Mouse (Mus musculus): ENCODE data around the gene Dgkg. TPM values are rescaled to one million over a fixed set of nuclear protein-coding genes. Genes with fewer than 3 reads are reported as not detected.

Gene Dgkg
- polyA plus RNA-seq, 1 experiment from 2014 or later, result 1.3 TPM

DNA sequence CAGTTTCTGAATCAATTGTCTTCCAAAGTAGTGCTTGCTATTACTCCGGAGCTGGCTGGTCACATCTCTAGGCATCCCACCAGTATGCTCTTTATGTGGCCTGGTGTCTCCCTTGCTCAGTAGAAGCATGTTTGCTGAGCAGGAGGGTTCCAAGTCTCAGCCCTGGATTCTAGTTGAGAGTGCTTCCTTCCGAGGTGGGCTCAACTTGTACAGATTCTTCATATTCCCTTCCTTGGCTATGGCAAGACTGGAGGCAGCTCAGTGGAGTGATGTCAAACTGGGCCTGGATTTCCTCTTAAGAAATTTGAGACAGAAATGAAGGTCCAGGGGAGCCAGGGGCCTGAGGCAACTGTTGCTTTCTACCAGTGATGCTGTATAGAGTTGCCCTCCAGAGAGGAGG lies 189.9 kb downstream of the Dgkg start:
- no peaks in the 10 kb centered on the region for H3K36me3 ChIP-seq (ENCODE audit: poor library complexity, severe bottlenecking)
- H3K9me3 ChIP-seq (replicated peaks), result no peaks in the 10 kb centered on the region
- no peak overlapping the region for H3K9ac ChIP-seq
- no peak overlapping the region for H3K4me2 ChIP-seq
- 91% methylated on average over 2 of the region's 2 CpGs for WGBS
- no peaks in the 10 kb centered on the region for H3K27me3 ChIP-seq
- no peak overlapping the region for H3K27ac ChIP-seq
- ATAC-seq, result no peak
- no peaks in the 10 kb centered on the region for H3K4me1 ChIP-seq
- H3K4me3 ChIP-seq, result no peak overlapping the region

DNA sequence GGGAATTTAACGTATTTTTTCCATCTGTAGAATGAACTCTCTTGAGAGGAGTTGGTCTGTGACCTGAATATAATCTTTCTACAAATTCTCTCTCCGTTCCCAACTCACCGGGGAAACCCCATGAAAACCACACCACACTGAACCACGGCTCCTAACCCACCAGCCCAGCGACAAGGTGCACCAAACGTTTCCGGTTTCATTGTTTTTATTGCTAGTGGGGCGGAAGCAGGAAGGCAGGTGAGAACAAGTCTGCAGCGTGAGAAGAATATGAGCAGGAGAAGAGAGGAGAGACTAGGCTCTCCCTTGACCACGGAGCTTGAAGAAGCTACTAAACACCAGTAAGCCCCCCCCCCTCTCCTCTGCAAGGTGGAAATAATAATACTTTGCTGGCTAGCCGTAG lies 190.6 kb downstream of the Dgkg start:
- H3K27me3 ChIP-seq, result no peaks in the 10 kb centered on the region
- H3K27ac ChIP-seq, result no peak overlapping the region
- ATAC-seq, result no peak
- 89% methylated on average over 11 of the region's 11 CpGs for WGBS
- no peak overlapping the region for H3K4me2 ChIP-seq
- no peak overlapping the region for H3K4me3 ChIP-seq
- no peaks in the 10 kb centered on the region for H3K36me3 ChIP-seq (ENCODE audit: poor library complexity, severe bottlenecking)
- no peaks in the 10 kb centered on the region for H3K9me3 ChIP-seq (replicated peaks)
- no peak overlapping the region for H3K9ac ChIP-seq
- H3K4me1 ChIP-seq, result no peaks in the 10 kb centered on the region

DNA sequence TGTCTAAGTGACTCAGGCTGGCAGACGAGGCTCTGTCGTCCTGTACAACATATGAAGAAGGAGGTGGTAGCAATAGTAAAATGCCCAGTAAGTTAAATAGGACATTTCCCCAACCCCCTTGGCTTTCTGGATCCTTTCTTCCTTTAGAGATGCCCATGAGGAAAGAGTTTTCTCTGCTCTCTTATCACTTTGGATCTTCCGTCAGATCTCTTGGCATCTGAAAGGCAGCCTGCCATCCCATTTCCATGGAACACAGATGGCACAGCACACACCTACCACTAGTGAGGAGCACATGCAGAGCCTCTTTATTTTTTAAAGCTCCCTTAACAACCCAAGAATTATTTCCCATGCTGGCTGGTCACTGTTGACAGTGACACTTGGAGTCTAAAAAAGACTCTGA lies 194.8 kb downstream of the Dgkg start:
- no peaks in the 10 kb centered on the region for H3K4me1 ChIP-seq
- H3K36me3 ChIP-seq (ENCODE audit: poor library complexity, severe bottlenecking), result no peaks in the 10 kb centered on the region
- 86% methylated on average over 3 of the region's 3 CpGs for WGBS
- H3K27me3 ChIP-seq, result no peaks in the 10 kb centered on the region
- H3K9ac ChIP-seq, result no peak overlapping the region
- no peak overlapping the region for H3K27ac ChIP-seq
- ATAC-seq, result no peak
- H3K4me2 ChIP-seq, result no peak overlapping the region
- no peak overlapping the region for H3K4me3 ChIP-seq
- no peaks in the 10 kb centered on the region for H3K9me3 ChIP-seq (replicated peaks)

DNA sequence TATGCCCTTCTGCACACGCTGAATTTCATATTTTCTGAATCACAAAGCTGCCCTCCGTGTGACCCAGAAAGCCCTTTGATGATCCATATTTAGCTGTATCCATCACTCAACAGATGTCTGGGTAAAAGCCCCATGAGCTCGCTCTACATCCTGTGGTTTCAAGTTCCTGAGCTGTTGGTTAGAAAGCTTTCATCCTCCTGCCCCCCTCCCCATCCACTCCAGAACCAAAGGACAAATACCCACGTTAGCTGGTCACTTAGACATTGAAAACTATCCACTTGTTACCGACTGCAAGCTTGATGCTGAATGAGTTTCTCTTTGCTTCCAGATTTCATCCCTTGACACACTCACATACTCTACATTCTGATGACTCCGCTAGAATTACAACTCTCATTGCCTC lies 195.3 kb downstream of the Dgkg start:
- no peaks in the 10 kb centered on the region for H3K9me3 ChIP-seq (replicated peaks)
- WGBS, result 81% methylated on average over 6 of the region's 6 CpGs
- H3K9ac ChIP-seq, result no peak overlapping the region
- ATAC-seq, result no peak
- H3K36me3 ChIP-seq (ENCODE audit: poor library complexity, severe bottlenecking), result no peaks in the 10 kb centered on the region
- H3K4me1 ChIP-seq, result no peaks in the 10 kb centered on the region
- H3K4me3 ChIP-seq, result no peak overlapping the region
- no peak overlapping the region for H3K4me2 ChIP-seq
- H3K27ac ChIP-seq, result no peak overlapping the region
- no peaks in the 10 kb centered on the region for H3K27me3 ChIP-seq

DNA sequence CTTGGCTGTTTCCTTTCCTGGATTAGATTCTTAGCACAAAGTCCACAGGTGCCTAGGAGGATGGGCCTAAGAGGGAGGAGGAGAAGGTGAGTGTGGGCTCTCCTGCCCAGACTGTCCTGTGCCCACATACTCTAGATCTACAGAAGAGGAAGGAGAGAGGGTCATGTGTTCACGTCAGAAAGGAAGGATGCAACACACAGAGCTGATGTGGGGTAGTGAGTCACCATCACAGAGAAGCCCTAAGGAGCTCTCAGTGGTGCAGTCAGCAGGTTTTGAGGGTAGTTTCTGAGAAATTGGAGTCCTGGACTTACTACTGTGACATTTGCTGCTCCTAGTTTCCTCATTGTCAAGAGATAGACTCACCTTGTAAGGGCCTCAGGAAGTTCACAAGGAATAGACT lies 196.1 kb downstream of the Dgkg start:
- Histone ChIP-seq H3K27me3 (no peaks in the 10 kb centered on the region), H3K9me3 (replicated peaks) (no peaks in the 10 kb centered on the region), H3K27ac (no peak overlapping the region), H3K9ac (no peak overlapping the region), H3K4me2 (no peak overlapping the region), H3K4me3 (no peak overlapping the region), H3K36me3 (ENCODE audit: poor library complexity, severe bottlenecking) (no peaks in the 10 kb centered on the region), H3K4me1 (no peaks in the 10 kb centered on the region)
- 88% methylated on average over 1 of the region's 1 CpGs for whole genome bisulfite sequencing
- no peak for ATAC-seq

DNA sequence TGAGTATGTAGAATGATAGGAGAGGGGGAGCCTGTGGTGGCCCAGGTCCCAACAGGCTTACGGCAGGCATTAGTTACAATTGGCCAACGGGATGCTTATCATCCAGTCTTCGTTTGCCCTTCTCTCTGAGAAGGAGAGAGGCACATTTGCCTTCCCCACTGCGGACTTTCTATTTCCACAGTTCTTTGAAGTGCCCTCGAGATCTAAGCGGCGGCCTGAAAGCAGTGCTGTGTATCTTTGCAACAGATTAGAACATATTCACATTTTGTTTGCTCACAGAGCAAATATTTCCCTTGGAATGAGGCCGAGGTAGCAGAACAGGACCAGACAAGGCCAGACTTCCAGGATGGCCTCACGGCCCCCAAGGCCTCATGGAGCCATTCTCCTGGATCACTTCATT lies 204.9 kb downstream of the Dgkg start:
- H3K9me3 ChIP-seq (replicated peaks), result no peaks in the 10 kb centered on the region
- no peak for ATAC-seq
- H3K4me1 ChIP-seq, result no peaks in the 10 kb centered on the region
- no peak overlapping the region for H3K4me2 ChIP-seq
- 88% methylated on average over 9 of the region's 9 CpGs for WGBS
- H3K9ac ChIP-seq, result no peak overlapping the region
- H3K27me3 ChIP-seq, result no peaks in the 10 kb centered on the region
- H3K27ac ChIP-seq, result no peak overlapping the region
- H3K36me3 ChIP-seq (ENCODE audit: poor library complexity, severe bottlenecking), result no peaks in the 10 kb centered on the region
- H3K4me3 ChIP-seq, result no peak overlapping the region

DNA sequence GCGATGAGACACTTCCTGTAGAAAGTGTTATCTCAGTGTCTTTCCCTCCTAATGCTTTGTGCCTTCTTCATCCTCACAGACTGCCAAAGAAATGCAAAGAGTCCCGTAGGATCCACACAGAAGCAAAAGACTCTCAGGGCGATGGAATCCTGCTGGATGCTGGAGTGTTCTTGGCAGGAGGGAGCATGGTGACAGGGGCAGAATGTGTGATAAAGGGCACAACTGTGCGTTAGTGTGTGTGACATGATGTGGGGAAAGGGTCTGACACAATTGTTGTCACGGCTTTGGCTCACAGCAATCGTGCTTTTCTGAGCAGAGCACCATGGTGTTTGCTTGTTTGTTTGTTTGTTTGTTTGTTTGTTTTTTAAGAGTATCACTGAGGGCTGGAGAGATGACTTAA lies 208.9 kb downstream of the Dgkg start:
- no peak for ATAC-seq
- H3K36me3 ChIP-seq (ENCODE audit: poor library complexity, severe bottlenecking), result no peaks in the 10 kb centered on the region

DNA sequence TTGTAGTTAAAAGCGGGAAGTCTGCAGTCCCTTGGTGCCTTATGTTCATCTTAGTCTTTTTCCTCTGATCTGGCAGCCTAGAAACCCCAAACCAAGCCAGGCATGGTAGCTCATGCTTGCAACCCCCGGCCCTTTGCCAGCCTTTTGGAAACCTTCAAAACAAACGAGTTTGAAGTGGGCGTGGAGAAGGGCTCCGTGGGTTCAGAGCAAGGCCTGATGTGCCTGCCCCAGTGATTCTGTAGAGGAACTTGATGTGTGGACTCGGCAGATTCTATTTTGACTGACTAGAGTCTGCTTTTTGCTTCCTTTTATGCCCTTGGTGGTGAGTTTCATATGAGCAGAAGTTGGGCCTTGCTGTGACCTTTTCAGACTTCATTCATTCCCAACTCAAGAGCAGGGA lies 212.2 kb downstream of the Dgkg start:
- WGBS, result 61% methylated on average over 6 of the region's 6 CpGs

More for the DNA sequence above, 208.9 kb downstream of the Dgkg start:
- Histone ChIP-seq H3K4me1 (no peaks in the 10 kb centered on the region), H3K4me3 (no peak overlapping the region), H3K9ac (no peak overlapping the region), H3K4me2 (no peak overlapping the region), H3K27ac (no peak overlapping the region), H3K9me3 (replicated peaks) (no peaks in the 10 kb centered on the region), H3K27me3 (peaks cover 3% of the 10 kb centered on the region; the same call in 1 of the 2 replicates)
- WGBS, result 85% methylated on average over 6 of the region's 6 CpGs

DNA sequence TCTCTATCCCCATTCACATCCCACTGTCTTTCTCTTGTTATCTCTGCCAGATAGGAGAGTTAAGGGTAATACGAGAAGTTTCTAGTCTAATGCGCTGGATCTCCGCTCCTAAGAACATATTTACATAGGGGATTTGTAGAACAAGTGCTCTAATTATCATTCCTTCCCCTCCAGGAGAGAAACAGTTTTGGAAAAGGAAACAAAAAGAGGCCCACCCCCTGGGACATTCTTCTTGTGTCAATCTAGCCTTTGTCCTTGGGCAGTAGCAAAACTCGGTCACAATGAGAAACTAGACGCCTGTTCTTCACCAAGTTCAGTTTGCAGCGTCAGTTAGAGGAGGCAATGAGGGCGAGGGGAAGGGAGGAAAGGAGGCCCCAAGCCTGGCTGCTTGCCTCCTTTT lies 214.8 kb downstream of the Dgkg start:
- no peak overlapping the region for H3K4me3 ChIP-seq
- no peak overlapping the region for H3K4me2 ChIP-seq
- WGBS, result 9% methylated on average over 7 of the region's 7 CpGs
- ATAC-seq, result no peak
- H3K4me1 ChIP-seq, result peaks cover 24% of the 10 kb centered on the region
- peaks cover 37% of the 10 kb centered on the region for H3K27me3 ChIP-seq
- H3K9ac ChIP-seq, result no peak overlapping the region
- H3K36me3 ChIP-seq (ENCODE audit: poor library complexity, severe bottlenecking), result no peaks in the 10 kb centered on the region
- no peaks in the 10 kb centered on the region for H3K9me3 ChIP-seq (replicated peaks)
- no peak overlapping the region for H3K27ac ChIP-seq

More for the DNA sequence above, 212.2 kb downstream of the Dgkg start:
- Histone ChIP-seq H3K27me3 (peaks cover 27% of the 10 kb centered on the region), H3K4me1 (peaks cover 13% of the 10 kb centered on the region), H3K9ac (no peak overlapping the region), H3K9me3 (replicated peaks) (no peaks in the 10 kb centered on the region), H3K4me3 (no peak overlapping the region), H3K27ac (no peak overlapping the region), H3K4me2 (no peak overlapping the region), H3K36me3 (ENCODE audit: poor library complexity, severe bottlenecking) (no peaks in the 10 kb centered on the region)
- no peak for ATAC-seq

DNA sequence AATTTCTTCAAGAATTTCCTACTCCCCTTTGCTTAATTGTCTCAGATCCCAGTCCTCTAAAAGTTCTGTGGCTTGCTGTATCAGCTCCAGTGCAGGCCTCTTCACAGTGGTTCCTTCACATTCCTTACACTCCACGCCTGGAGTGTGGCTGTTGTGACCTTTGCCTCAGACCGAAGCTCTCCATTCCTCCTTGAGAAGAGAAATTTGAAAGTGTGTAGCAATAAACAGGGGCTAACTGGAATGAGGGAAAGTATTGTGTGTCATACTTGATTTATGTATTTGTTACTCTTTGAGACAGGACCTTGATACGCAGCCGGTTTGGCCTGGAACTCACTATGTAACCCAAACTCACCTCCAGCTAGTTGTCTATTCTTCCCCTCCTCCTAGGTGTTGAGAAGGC lies 215.7 kb downstream of the Dgkg start:
- Histone ChIP-seq H3K27me3 (peaks cover 45% of the 10 kb centered on the region), H3K4me3 (no peak overlapping the region), H3K27ac (no peak overlapping the region), H3K9ac (no peak overlapping the region), H3K4me1 (peaks cover 24% of the 10 kb centered on the region), H3K9me3 (replicated peaks) (no peaks in the 10 kb centered on the region), H3K36me3 (ENCODE audit: poor library complexity, severe bottlenecking) (no peaks in the 10 kb centered on the region), H3K4me2 (no peak overlapping the region)
- 83% methylated on average over 4 of the region's 4 CpGs for WGBS
- no peak for ATAC-seq

DNA sequence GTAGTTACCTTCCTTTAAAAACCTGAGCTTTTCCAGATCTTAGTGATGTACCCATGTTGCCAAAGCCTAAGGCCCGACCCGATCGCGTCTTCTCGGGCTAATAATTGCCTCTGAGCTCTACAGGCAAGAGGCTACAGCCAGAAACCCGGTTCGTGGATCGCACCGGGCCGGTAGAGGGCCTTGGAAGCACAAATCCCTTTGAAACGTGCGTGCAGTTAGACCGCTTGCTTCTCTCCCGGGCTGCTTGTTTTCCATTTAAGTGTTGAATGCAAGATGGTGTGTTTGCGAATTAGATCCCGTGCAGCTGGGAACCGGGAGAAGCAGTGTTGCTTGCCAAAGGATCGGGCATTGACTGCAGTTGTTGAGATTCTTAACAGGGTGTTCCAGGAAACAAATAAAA lies 216.8 kb downstream of the Dgkg start:
- peaks cover 24% of the 10 kb centered on the region for H3K4me1 ChIP-seq
- ATAC-seq, result no peak
- under 1% methylated on average over 18 of the region's 18 CpGs for WGBS
- no peak overlapping the region for H3K27ac ChIP-seq
- no peak overlapping the region for H3K9ac ChIP-seq
- H3K4me3 ChIP-seq, result peak overlapping the region; percentile 59
- peaks cover 55% of the 10 kb centered on the region for H3K27me3 ChIP-seq
- H3K9me3 ChIP-seq (replicated peaks), result no peaks in the 10 kb centered on the region
- no peaks in the 10 kb centered on the region for H3K36me3 ChIP-seq (ENCODE audit: poor library complexity, severe bottlenecking)
- peak overlapping the region; percentile 92 for H3K4me2 ChIP-seq

DNA sequence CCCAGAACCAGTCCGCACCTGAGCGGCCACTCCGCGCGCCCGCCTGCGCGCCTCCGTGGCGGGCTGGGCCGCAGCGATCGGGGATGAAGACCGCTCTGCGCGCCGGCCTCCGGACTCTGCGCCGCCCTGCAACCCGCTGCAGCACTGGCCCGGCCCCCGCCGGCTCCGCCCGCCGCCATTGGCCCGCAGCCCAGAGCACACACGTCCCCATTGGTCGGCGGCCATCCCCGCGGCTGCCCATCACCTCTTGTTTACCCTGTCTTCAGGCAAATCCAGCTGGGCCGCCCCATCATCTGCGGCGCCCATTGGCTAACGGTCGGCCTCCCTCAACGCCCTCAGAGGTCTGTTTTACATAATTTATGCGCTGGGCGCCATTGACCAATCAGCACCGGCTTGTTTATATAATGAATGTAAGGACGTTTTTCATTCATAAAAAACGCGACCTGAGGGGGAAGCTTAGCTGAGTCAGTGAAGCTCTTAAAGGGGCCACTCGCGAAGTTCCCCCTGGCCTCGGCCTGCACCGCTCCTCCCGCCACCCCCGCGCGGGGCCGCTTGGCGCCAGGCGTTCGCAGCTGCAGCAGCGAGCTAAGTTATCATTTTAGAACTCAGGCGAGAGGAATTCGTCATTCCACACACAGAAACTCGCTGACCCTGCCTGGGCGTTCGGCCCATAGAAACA lies 217.4 kb downstream of the Dgkg start, which contains the start of gene Etv5:
TSS of gene Etv5 (minus strand) at position 221 of the 679 bp plus-strand sequence.
- peak within 1 kb of the TSS; percentile 67 for H3K9ac ChIP-seq
- peak within 1 kb of the TSS; percentile 92 for H3K4me2 ChIP-seq
- peaks cover 61% of the 10 kb centered on the region for H3K27me3 ChIP-seq
- under 1% methylated on average over 58 of the region's 63 CpGs for whole genome bisulfite sequencing
- H3K9me3 ChIP-seq (replicated peaks), result no peaks in the 10 kb centered on the region
- H3K4me3 ChIP-seq, result peak within 1 kb of the TSS; percentile 59
- H3K4me1 ChIP-seq, result peaks cover 24% of the 10 kb centered on the region
- H3K36me3 ChIP-seq (ENCODE audit: poor library complexity, severe bottlenecking), result no peaks in the 10 kb centered on the region
- H3K27ac ChIP-seq, result no peak within 1 kb of the TSS
- peak; percentile 98 for ATAC-seq
